Mouse (Mus musculus): Measurements from ENCODE around the gene Upk1a. TPM values are rescaled to one million over a fixed set of nuclear protein-coding genes. Genes with fewer than 3 reads are reported as not detected.
A peak's percentile ranks its signal among the peaks of the same experiment; 100 is the strongest.

Gene Upk1a
- polyA plus RNA-seq, 1 experiment from 2014 or later: 12.1 TPM

DNA sequence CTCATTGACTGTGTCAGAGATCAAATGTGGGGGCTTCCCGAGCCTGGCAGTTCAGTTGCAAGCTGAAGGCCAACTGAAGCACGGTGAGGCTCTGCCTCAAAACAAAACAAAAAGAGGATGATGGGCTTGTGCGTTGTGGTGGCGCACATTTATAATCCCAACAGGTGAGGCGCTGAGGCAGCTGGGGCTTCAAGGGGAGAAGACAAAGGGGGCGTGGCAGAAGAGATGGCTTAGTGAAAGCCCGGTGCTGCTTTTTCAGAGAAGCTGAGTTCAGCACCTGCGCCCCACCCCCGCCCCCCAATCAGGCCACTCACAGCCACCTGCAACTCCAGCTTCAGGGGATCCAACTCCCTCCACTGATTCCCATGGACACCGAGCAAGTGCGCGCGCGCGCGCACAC, 4.2 kb downstream of the Upk1a start:
- Histone ChIP-seq H3K4me3 (ENCODE audit: low read depth, low read length) (no peak overlapping the region), H3K9me3 (ENCODE audit: control insufficient read depth, low read length) (no peaks in the 10 kb centered on the region), H3K27me3 (replicated peaks; ENCODE audit: control insufficient read depth, insufficient read depth, low read length) (no peaks in the 10 kb centered on the region), H3K4me1 (replicated peaks; ENCODE audit: control insufficient read depth, insufficient read depth, low read length) (no peaks in the 10 kb centered on the region), H3K27ac (ENCODE audit: low read depth) (no peak overlapping the region), H3K36me3 (ENCODE audit: control insufficient read depth, insufficient read depth, low read length) (no peaks in the 10 kb centered on the region), H3K9ac (ENCODE audit: low read length) (no peak overlapping the region), H3K4me2 (ENCODE audit: low read length) (no peak overlapping the region)
- ATAC-seq (replicated peaks; ENCODE audit: low FRiP score, low TSS enrichment, low read depth): no peak
- WGBS: 45% methylated on average over 16 of the region's 16 CpGs
- DNase-seq (ENCODE audit: low spot score): no peak

DNA sequence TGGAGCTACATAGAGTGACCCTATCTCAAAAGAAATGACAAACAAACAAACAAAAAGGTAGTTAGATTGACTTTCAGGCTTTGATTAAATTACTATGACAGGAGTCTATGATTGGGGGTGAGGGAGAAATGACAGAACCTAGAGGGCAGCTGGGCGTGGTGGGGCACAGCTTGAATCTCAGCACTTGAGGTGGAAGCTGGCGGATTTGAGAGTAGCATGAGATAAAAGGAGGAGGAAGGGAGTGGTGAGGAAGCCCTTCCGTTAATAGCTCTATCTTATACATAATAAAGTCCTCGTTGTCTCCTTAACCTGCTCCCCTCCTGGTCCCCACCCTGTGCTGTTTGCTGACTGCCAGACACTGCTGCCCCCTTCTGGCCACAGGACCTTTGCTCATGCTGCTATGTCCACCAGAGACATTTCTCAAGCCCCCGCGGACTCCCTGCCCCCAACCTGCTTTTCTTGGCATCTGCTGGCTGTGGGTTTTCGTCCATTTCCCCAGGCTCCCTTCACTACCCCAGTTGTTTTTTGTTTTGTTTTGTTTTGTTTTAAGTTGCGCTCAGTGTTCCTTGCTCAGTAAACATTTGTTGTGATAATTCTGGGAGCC, 4.8 kb downstream of the Upk1a start:
- ATAC-seq (replicated peaks; ENCODE audit: low FRiP score, low TSS enrichment, low read depth) (no peak), DNase-seq (ENCODE audit: low spot score) (peak; percentile 72)
- H3K4me3 ChIP-seq (ENCODE audit: low read depth, low read length): no peak overlapping the region
- no peak overlapping the region for H3K27ac ChIP-seq (ENCODE audit: low read depth)
- H3K36me3 ChIP-seq (ENCODE audit: control insufficient read depth, insufficient read depth, low read length): no peaks in the 10 kb centered on the region
- no peak overlapping the region for H3K9ac ChIP-seq (ENCODE audit: low read length)
- WGBS: 26% methylated on average over 8 of the region's 8 CpGs
- H3K27me3 ChIP-seq (replicated peaks; ENCODE audit: control insufficient read depth, insufficient read depth, low read length): no peaks in the 10 kb centered on the region
- no peaks in the 10 kb centered on the region for H3K4me1 ChIP-seq (replicated peaks; ENCODE audit: control insufficient read depth, insufficient read depth, low read length)
- no peaks in the 10 kb centered on the region for H3K9me3 ChIP-seq (ENCODE audit: control insufficient read depth, low read length)
- H3K4me2 ChIP-seq (ENCODE audit: low read length): no peak overlapping the region

DNA sequence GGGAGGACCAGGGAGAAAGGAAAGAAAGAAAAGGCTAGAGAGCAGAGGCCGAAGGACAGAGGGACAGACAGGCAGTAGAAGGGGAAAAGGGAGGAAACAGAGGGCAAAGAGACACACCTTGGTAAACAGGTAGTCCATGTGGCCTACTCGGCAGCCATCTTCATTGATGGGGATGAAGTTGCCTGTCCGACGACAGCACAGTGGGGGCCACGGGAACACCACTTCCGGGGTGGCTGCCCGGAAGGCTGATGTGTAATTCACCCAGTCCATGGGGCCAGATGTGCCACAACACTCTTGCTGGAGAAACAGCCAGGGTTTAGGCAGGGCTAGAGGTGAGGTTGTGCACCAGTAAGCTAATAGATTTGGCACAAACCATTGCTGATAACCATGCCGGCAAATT, 7.7 kb downstream of the Upk1a start:
- no peak overlapping the region for H3K4me3 ChIP-seq (ENCODE audit: low read depth, low read length)
- H3K27ac ChIP-seq (ENCODE audit: low read depth): no peak overlapping the region
- H3K36me3 ChIP-seq (ENCODE audit: control insufficient read depth, insufficient read depth, low read length): no peaks in the 10 kb centered on the region
- no peaks in the 10 kb centered on the region for H3K27me3 ChIP-seq (replicated peaks; ENCODE audit: control insufficient read depth, insufficient read depth, low read length)
- no peak overlapping the region for H3K4me2 ChIP-seq (ENCODE audit: low read length)
- 87% methylated on average over 8 of the region's 8 CpGs for WGBS
- no peaks in the 10 kb centered on the region for H3K9me3 ChIP-seq (ENCODE audit: control insufficient read depth, low read length)
- no peaks in the 10 kb centered on the region for H3K4me1 ChIP-seq (replicated peaks; ENCODE audit: control insufficient read depth, insufficient read depth, low read length)
- no peak for ATAC-seq (replicated peaks; ENCODE audit: low FRiP score, low TSS enrichment, low read depth)
- DNase-seq (ENCODE audit: low spot score): no peak
- H3K9ac ChIP-seq (ENCODE audit: low read length): no peak overlapping the region

DNA sequence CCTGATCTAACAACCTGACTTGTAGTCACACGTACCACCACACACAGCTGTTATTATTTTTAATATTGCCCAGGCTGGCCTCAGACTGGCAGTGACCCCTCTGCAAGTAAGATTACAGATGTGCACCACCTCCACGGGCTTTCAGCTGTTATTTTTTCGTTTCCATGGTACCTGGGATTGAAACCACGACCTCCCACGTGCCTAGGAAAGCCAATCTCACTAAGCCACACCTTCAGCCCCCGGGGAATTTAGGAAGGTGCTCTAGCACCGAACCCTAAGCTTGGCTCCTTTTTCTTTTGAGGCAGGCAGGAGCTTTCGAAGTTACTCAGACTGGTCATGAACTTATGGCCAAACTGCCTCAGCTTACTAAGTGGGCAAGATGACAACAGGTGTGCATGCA, 8.2 kb downstream of the Upk1a start:
- DNase-seq (ENCODE audit: low spot score) (no peak), ATAC-seq (replicated peaks; ENCODE audit: low FRiP score, low TSS enrichment, low read depth) (no peak)
- no peaks in the 10 kb centered on the region for H3K4me1 ChIP-seq (replicated peaks; ENCODE audit: control insufficient read depth, insufficient read depth, low read length)
- no peak overlapping the region for H3K27ac ChIP-seq (ENCODE audit: low read depth)
- no peaks in the 10 kb centered on the region for H3K36me3 ChIP-seq (ENCODE audit: control insufficient read depth, insufficient read depth, low read length)
- no peak overlapping the region for H3K9ac ChIP-seq (ENCODE audit: low read length)
- H3K9me3 ChIP-seq (ENCODE audit: control insufficient read depth, low read length): no peaks in the 10 kb centered on the region
- H3K4me2 ChIP-seq (ENCODE audit: low read length): no peak overlapping the region
- H3K27me3 ChIP-seq (replicated peaks; ENCODE audit: control insufficient read depth, insufficient read depth, low read length): no peaks in the 10 kb centered on the region
- WGBS: 53% methylated on average over 8 of the region's 8 CpGs
- H3K4me3 ChIP-seq (ENCODE audit: low read depth, low read length): no peak overlapping the region

DNA sequence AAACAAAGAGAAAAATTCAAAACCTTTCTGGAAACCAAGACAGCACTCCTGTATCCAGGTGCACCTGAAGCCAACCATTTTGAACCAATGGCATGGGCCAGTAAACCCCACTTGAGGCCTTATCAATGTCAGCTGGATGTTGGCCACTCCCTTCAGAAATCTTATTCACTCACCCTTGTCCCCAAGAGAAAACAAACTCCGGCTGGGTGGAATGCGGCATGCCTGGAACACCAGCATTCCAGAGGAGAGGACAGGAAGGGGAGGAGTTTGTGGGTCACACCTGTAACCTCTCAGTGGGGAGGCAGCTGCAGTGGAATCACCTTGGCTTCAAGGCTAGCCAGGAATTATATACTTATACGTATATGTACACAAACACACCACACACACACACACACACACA, 10.1 kb downstream of the Upk1a start:
- WGBS: 20% methylated on average over 3 of the region's 3 CpGs
- H3K27me3 ChIP-seq (replicated peaks; ENCODE audit: control insufficient read depth, insufficient read depth, low read length): no peaks in the 10 kb centered on the region
- H3K4me1 ChIP-seq (replicated peaks; ENCODE audit: control insufficient read depth, insufficient read depth, low read length): no peaks in the 10 kb centered on the region
- ATAC-seq (replicated peaks; ENCODE audit: low FRiP score, low TSS enrichment, low read depth): peak; percentile 51; the same call in 1 of the 2 replicates
- no peak overlapping the region for H3K27ac ChIP-seq (ENCODE audit: low read depth)
- peak; percentile 69 for DNase-seq (ENCODE audit: low spot score)
- no peaks in the 10 kb centered on the region for H3K36me3 ChIP-seq (ENCODE audit: control insufficient read depth, insufficient read depth, low read length)
- H3K9ac ChIP-seq (ENCODE audit: low read length): no peak overlapping the region
- H3K4me2 ChIP-seq (ENCODE audit: low read length): no peak overlapping the region
- no peaks in the 10 kb centered on the region for H3K9me3 ChIP-seq (ENCODE audit: control insufficient read depth, low read length)
- H3K4me3 ChIP-seq (ENCODE audit: low read depth, low read length): no peak overlapping the region

DNA sequence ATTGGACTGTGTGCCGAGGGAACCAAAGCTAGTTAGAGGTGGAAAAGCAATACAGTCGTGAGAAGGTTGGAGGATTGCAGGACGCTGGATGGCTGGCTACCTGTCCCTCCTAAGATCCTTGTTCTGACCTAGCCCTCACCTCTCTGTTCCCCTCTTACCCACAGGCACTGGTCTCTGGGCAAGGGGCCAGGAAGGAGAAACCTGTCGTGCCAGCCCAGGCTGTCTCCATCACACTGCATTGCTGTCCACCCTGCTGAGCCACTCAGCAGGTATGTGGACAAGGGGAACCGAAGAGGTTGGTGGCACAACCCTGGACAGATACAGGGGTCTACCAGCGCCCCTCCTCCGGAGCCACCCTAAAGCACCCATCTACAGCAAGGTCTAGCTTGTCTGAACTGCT, 12.0 kb downstream of the Upk1a start:
- 65% methylated on average over 7 of the region's 7 CpGs for WGBS
- Histone ChIP-seq H3K27me3 (replicated peaks; ENCODE audit: control insufficient read depth, insufficient read depth, low read length) (no peaks in the 10 kb centered on the region), H3K9ac (ENCODE audit: low read length) (no peak overlapping the region), H3K27ac (ENCODE audit: low read depth) (no peak overlapping the region), H3K36me3 (ENCODE audit: control insufficient read depth, insufficient read depth, low read length) (no peaks in the 10 kb centered on the region), H3K4me3 (ENCODE audit: low read depth, low read length) (no peak overlapping the region), H3K9me3 (ENCODE audit: control insufficient read depth, low read length) (no peaks in the 10 kb centered on the region), H3K4me2 (ENCODE audit: low read length) (no peak overlapping the region), H3K4me1 (replicated peaks; ENCODE audit: control insufficient read depth, insufficient read depth, low read length) (no peaks in the 10 kb centered on the region)
- DNase-seq (ENCODE audit: low spot score) (no peak), ATAC-seq (replicated peaks; ENCODE audit: low FRiP score, low TSS enrichment, low read depth) (no peak)

DNA sequence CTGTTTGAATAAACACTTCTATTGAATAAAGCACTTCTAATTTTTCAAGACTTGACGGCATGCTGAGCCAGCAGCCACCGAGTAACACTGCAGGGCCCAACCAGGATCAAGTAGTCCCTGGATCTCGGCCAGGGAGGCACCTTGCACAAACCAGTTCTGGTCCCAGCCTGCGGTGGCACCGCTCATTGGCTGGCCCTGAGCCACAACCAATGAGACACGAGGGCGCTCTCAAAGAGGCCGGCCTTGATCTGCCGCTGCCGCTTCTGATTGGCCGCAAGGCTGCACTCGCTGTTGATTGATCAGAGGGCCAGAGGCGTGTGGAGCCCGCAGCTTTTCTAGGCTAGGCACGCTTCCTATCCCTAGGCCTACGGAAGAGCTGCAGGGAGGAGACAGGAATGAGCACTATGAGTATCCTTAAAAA, 12.7 kb downstream of the Upk1a start:
- ATAC-seq (replicated peaks; ENCODE audit: low FRiP score, low TSS enrichment, low read depth) (peak; percentile 94), DNase-seq (ENCODE audit: low spot score) (peak; percentile 88)
- H3K9ac ChIP-seq (ENCODE audit: low read length): no peak overlapping the region
- no peak overlapping the region for H3K4me2 ChIP-seq (ENCODE audit: low read length)
- H3K4me3 ChIP-seq (ENCODE audit: low read depth, low read length): no peak overlapping the region
- no peaks in the 10 kb centered on the region for H3K4me1 ChIP-seq (replicated peaks; ENCODE audit: control insufficient read depth, insufficient read depth, low read length)
- H3K27ac ChIP-seq (ENCODE audit: low read depth): no peak overlapping the region
- H3K36me3 ChIP-seq (ENCODE audit: control insufficient read depth, insufficient read depth, low read length): no peaks in the 10 kb centered on the region
- H3K9me3 ChIP-seq (ENCODE audit: control insufficient read depth, low read length): no peaks in the 10 kb centered on the region
- no peaks in the 10 kb centered on the region for H3K27me3 ChIP-seq (replicated peaks; ENCODE audit: control insufficient read depth, insufficient read depth, low read length)
- WGBS: 1% methylated on average over 16 of the region's 16 CpGs

DNA sequence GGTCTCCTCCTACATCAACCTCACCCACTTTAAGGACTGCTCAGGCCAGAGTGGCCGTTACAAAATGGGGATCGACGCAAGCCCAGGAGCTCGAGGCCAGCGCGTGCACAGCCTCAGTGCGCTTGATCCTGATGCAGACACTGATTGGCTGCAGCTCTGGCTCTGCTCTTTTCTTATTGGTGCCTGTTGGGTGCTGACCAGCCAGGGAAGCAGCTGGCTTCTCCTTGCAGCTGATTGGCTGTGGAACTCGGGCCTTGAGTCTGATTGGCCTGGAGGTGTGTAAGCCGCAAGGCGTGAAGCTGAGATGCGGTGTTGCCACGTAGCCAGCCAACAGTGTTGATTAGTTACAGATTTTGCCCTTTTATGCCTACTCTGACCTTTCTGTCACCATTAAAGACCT, 13.9 kb downstream of the Upk1a start, which contains the start of gene Zbtb32:
Gene Zbtb32, minus strand, starts transcription at position 124 of the 400 bp plus-strand sequence.
- ATAC-seq (replicated peaks; ENCODE audit: low FRiP score, low TSS enrichment, low read depth) (no peak), DNase-seq (ENCODE audit: low spot score) (no peak)
- Histone ChIP-seq H3K4me2 (ENCODE audit: low read length) (no peak within 1 kb of the TSS), H3K9ac (ENCODE audit: low read length) (no peak within 1 kb of the TSS), H3K9me3 (ENCODE audit: control insufficient read depth, low read length) (no peaks in the 10 kb centered on the region), H3K4me3 (ENCODE audit: low read depth, low read length) (no peak within 1 kb of the TSS), H3K27ac (ENCODE audit: low read depth) (no peak within 1 kb of the TSS), H3K4me1 (replicated peaks; ENCODE audit: control insufficient read depth, insufficient read depth, low read length) (no peaks in the 10 kb centered on the region), H3K36me3 (ENCODE audit: control insufficient read depth, insufficient read depth, low read length) (no peaks in the 10 kb centered on the region), H3K27me3 (replicated peaks; ENCODE audit: control insufficient read depth, insufficient read depth, low read length) (no peaks in the 10 kb centered on the region)
- 94% methylated on average over 12 of the region's 12 CpGs for WGBS

DNA sequence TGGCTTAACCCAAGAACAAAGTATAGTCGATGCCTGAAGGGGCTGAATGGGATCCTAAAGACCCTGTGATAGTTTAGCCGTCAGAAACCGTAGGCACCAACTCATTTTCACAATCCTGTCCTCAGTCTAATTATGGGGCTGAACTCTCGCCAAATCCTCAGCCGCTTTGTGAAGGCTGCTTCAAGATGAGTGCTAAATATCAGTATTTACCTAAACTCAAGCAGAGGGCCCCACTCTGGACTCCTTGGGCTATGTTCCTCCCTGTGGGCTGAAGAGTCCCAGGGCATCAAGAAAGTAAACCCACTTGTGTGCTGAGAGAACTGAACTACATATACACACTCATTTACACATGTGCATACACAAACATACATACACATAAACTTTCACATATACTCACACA, 15.8 kb downstream of the Upk1a start:
- no peaks in the 10 kb centered on the region for H3K9me3 ChIP-seq (ENCODE audit: control insufficient read depth, low read length)
- ATAC-seq (replicated peaks; ENCODE audit: low FRiP score, low TSS enrichment, low read depth) (no peak), DNase-seq (ENCODE audit: low spot score) (no peak)
- WGBS: 73% methylated on average over 5 of the region's 5 CpGs
- no peaks in the 10 kb centered on the region for H3K36me3 ChIP-seq (ENCODE audit: control insufficient read depth, insufficient read depth, low read length)
- no peak overlapping the region for H3K4me3 ChIP-seq (ENCODE audit: low read depth, low read length)
- no peak overlapping the region for H3K9ac ChIP-seq (ENCODE audit: low read length)
- no peaks in the 10 kb centered on the region for H3K4me1 ChIP-seq (replicated peaks; ENCODE audit: control insufficient read depth, insufficient read depth, low read length)
- no peak overlapping the region for H3K4me2 ChIP-seq (ENCODE audit: low read length)
- no peak overlapping the region for H3K27ac ChIP-seq (ENCODE audit: low read depth)
- no peaks in the 10 kb centered on the region for H3K27me3 ChIP-seq (replicated peaks; ENCODE audit: control insufficient read depth, insufficient read depth, low read length)
